Mouse (Mus musculus) B cell, adult 67 days (primary cell): ENCODE results near the gene Rps3. TPM values are rescaled to one million over a fixed set of nuclear protein-coding genes. Genes with fewer than 3 reads are reported as not detected.

Experiments
- total RNA-seq, 2 experiments: library from RNA; stranded (reverse); gene quantifications; 4 replicates each; pipeline ENCODE4 v1.2.4; 2023

The Rps3 gene
- total RNA-seq: 1,000 to 10,000 TPM; 1,157 to 1,170 TPM

GRCm38 (mm10) chr7:99483271-99483923 is at the start of gene Rps3:
Gene Rps3, minus strand, starts transcription at chr7:99483738.

GRCm38 (mm10) chr7:99465811-99466210 is 17.7 kb downstream of the Rps3 start, which contains the start of gene Klhl35:
Gene Klhl35, plus strand, starts transcription at chr7:99466004.

Other genes starting within 250 kb of the Rps3 start
- not detected for gene Mogat2, start 245.1 kb downstream of the Rps3 start, total RNA-seq
- gene Map6, start 216.3 kb downstream of the Rps3 start, total RNA-seq: not detected
- gene Serpinh1, start 130.5 kb downstream of the Rps3 start, total RNA-seq: not detected
- 1 to 10 TPM; 2.6 to 4.0 TPM for gene Gdpd5, start 102.3 kb downstream of the Rps3 start, total RNA-seq
- 1 to 10 TPM; 1.4 to 1.8 TPM for gene Klhl35, start 17.7 kb downstream of the Rps3 start, total RNA-seq
- 10 to 100 TPM; 68.0 to 69.2 TPM for gene Arrb1, start 51.7 kb upstream of the Rps3 start, total RNA-seq
- gene Tpbgl, start 143.4 kb upstream of the Rps3 start, total RNA-seq: under 1 TPM in 1 of 2 experiments, not detected in 1; 0.29 TPM
- 1 to 10 TPM in 1 of 2 experiments, under 1 TPM in 1; 0.15 to 1.5 TPM for gene Slco2b1, start 227.6 kb upstream of the Rps3 start, total RNA-seq
- not detected for gene Olfr520, start 246.5 kb upstream of the Rps3 start, total RNA-seq